Mouse (Mus musculus): Measurements from ENCODE around the gene Sh3rf3. TPM values are rescaled to one million over a fixed set of nuclear protein-coding genes. Genes with fewer than 3 reads are reported as not detected.
"Not testable (repeated sequence)": the region's sequence is repeated elsewhere in the genome, so short reads cannot be mapped to it uniquely, and the experiment has no call there.

Sh3rf3 gene
- total RNA-seq, 1 experiment from 2014 or later = not detected

GRCm38 (mm10) chr10:59072827-59073226 lies 259.7 kb downstream of the Sh3rf3 start:
- ATAC-seq (replicated peaks; ENCODE audit: insufficient number of reproducible peaks, low FRiP score, low TSS enrichment, poor library complexity, severe bottlenecking) = no peak

- ATAC-seq (replicated peaks; ENCODE audit: insufficient number of reproducible peaks, low FRiP score, low TSS enrichment, poor library complexity, severe bottlenecking) = no peak
These were observed 263.5 kb downstream of the Sh3rf3 start for GRCm38 (mm10) chr10:59076681-59077080.

GRCm38 (mm10) chr10:59077909-59078308 lies 264.8 kb downstream of the Sh3rf3 start:
- ATAC-seq (replicated peaks; ENCODE audit: insufficient number of reproducible peaks, low FRiP score, low TSS enrichment, poor library complexity, severe bottlenecking) = no peak

DNA sequence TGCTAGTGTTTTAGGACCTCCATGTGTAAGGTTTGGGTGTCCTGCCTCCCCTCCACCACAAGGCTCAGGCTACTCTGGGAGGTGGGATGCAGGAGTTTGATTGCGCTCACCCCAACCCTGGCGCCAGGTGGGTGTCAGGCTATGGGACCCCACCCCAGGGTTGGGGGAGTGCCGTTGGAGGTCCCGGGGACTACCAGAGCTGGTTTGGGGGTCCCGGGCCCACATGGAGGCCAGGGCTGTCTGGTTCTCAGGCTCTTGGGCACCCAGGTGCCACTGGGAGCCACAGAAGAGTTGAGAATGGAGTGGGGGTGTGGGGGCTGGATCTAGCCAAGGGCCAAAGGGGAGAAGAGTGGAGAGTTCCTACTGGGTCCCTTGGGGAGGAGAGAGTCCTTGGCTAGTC lies 272.4 kb downstream of the Sh3rf3 start:
- no peak for ATAC-seq (replicated peaks; ENCODE audit: insufficient number of reproducible peaks, low FRiP score, low TSS enrichment, poor library complexity, severe bottlenecking)

GRCm38 (mm10) chr10:59086578-59086977 lies 273.4 kb downstream of the Sh3rf3 start:
- ATAC-seq (replicated peaks; ENCODE audit: insufficient number of reproducible peaks, low FRiP score, low TSS enrichment, poor library complexity, severe bottlenecking) = no peak

- no peak for ATAC-seq (replicated peaks; ENCODE audit: insufficient number of reproducible peaks, low FRiP score, low TSS enrichment, poor library complexity, severe bottlenecking)
These were observed 276.9 kb downstream of the Sh3rf3 start for GRCm38 (mm10) chr10:59089861-59090621.

GRCm38 (mm10) chr10:59090622-59090971 lies 277.4 kb downstream of the Sh3rf3 start:
- ATAC-seq (replicated peaks; ENCODE audit: insufficient number of reproducible peaks, low FRiP score, low TSS enrichment, poor library complexity, severe bottlenecking) = no peak

- ATAC-seq (replicated peaks; ENCODE audit: insufficient number of reproducible peaks, low FRiP score, low TSS enrichment, poor library complexity, severe bottlenecking) = no peak
These were observed 278.4 kb downstream of the Sh3rf3 start for GRCm38 (mm10) chr10:59091556-59091955.

DNA sequence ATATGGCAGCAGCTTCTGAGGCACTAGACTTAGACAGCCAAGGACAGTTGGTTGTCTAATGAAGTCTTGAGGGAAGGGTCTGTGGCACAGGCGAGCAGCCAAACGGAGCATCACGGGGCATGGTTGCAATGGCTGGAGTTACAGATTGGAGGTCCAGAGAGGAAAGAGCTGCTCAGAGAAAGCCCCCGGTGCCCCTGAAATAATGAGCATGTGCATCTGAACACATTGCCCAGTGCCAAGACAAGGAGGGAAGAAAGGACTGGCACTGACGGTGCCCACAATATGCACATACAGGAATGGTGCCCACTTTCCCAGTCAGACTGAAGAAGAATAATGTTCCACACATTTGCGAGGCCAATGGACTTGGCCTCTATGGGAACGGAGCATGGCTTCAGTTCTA lies 278.8 kb downstream of the Sh3rf3 start:
- ATAC-seq (replicated peaks; ENCODE audit: insufficient number of reproducible peaks, low FRiP score, low TSS enrichment, poor library complexity, severe bottlenecking) = no peak

GRCm38 (mm10) chr10:59103076-59103475 lies 289.9 kb downstream of the Sh3rf3 start:
- not testable (repeated sequence) for ATAC-seq (replicated peaks; ENCODE audit: insufficient number of reproducible peaks, low FRiP score, low TSS enrichment, poor library complexity, severe bottlenecking)

DNA sequence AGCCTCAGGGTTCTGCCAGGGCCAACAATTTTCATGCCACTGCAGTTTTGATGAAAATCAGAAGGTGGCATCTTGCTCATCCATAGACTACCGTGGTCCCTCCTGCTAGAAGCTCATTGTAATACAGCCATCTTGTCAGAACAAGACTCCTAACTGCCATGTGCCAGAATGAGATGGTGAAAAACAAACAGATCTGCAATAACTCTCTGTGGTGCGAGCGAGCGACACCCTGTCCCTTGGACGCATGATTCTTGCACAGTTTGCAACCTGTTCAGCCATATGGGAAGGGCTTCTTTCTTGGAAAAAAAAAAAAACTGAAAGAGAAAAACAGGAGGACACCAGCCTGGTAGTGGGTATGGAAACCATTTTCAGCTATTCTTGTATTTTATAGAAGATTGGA lies 291.5 kb downstream of the Sh3rf3 start:
- ATAC-seq (replicated peaks; ENCODE audit: insufficient number of reproducible peaks, low FRiP score, low TSS enrichment, poor library complexity, severe bottlenecking) = no peak

DNA sequence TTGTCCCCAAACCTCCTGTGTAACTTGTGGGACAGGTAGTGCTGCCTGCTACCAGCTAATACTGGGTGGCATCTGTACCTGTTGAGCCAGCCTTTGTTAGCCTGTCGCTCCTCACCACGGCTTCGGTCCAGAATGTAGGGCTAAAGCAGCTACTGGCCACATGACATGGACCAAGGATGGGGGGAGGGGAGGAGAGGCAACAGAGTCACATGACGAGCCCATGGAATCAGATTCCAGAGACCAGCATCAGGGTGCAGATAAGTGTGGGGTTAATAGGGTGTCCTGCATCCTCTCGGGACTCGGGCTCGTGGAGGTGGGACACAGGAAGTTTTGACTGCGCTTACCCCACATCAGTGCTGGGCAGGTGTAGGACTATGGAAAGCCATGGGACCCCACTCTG lies 292.7 kb downstream of the Sh3rf3 start:
- ATAC-seq (replicated peaks; ENCODE audit: insufficient number of reproducible peaks, low FRiP score, low TSS enrichment, poor library complexity, severe bottlenecking) = no peak

DNA sequence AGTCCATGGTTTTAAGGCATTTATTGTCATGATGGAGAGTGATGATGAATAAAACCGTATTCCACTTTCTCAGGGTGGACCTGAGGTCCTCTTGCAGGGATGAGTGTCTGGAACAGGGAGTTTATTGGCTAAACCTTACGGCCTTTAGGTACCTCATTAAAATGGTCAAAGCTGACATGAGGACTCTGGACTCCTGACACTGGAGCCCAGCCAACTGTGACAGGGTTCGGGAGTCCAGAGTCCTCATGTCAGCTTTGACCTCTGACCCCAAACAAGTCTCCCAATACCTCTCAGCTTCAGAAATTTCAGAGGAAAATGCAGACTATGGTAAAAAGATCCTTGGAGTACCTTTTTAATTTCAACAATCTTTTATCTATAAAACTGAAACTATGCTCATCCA lies 293.5 kb downstream of the Sh3rf3 start:
- no peak for ATAC-seq (replicated peaks; ENCODE audit: insufficient number of reproducible peaks, low FRiP score, low TSS enrichment, poor library complexity, severe bottlenecking)

DNA sequence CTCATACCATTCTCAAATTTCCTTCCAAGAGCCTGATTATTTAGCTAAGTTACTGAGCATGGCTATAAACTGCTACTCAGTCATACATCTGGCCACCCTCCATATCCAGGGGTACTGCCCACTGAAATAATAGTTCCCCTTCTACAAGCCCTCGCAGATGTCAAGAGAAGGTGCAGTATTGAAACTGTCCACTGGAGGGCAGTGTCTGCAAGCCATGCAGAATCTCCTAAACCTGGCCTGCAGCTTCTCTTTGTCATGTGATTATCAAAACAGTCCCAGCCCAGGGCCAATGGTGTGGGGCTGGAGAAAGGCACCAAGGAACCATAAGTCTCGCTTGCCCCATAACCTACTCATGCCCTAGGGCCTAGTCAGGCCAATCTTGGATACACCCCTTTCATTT lies 295.9 kb downstream of the Sh3rf3 start:
- ATAC-seq (replicated peaks; ENCODE audit: insufficient number of reproducible peaks, low FRiP score, low TSS enrichment, poor library complexity, severe bottlenecking) = 0 out of 2 replicates have a peak, but pooled peaks have one; percentile 30

DNA sequence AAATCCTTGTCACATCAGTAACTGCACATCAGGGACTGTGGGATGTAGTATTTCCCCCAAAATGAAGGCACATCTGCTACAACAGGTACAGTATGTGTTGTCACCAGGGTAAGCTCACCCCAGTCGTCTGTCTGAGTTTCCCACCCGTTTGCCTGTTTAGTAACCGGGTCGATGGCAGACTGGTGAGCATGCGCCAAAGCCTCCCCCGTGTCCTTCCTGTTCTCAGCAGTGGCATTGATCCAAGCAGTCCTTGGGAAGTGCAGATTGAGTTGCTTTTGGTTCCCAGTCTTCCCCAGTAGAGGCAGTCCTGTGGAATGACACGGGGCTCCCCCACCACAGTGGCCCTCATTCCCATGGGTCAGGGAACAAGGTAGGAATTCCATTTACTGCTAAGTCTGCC lies 297.2 kb downstream of the Sh3rf3 start:
- no peak for ATAC-seq (replicated peaks; ENCODE audit: insufficient number of reproducible peaks, low FRiP score, low TSS enrichment, poor library complexity, severe bottlenecking)

DNA sequence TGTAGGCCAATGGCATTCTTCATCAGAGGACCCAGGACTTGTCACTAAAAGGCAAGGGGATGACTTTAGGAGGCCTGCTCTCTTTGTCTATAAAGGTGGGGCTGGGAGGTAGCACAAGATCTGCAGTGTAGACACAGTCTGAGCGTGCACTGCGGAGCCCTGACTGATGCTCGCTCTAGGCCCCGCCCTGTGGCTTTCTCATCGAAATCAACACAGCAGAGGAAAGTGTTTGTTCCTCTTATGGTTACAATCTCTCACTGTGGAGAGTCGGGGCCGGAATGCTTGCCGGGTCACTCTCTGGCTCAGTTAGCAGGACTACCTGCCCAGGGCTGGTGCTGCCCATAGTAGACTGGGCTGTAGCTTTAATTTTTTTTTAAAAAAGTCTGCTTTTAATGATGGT lies 299.6 kb downstream of the Sh3rf3 start:
- no peak for ATAC-seq (replicated peaks; ENCODE audit: insufficient number of reproducible peaks, low FRiP score, low TSS enrichment, poor library complexity, severe bottlenecking)

- no peak for ATAC-seq (replicated peaks; ENCODE audit: insufficient number of reproducible peaks, low FRiP score, low TSS enrichment, poor library complexity, severe bottlenecking)
These were observed 300.2 kb downstream of the Sh3rf3 start for GRCm38 (mm10) chr10:59113386-59113785.

- no peak for ATAC-seq (replicated peaks; ENCODE audit: insufficient number of reproducible peaks, low FRiP score, low TSS enrichment, poor library complexity, severe bottlenecking)
These were observed 301.6 kb downstream of the Sh3rf3 start for GRCm38 (mm10) chr10:59114535-59115291.

GRCm38 (mm10) chr10:59115691-59116090 lies 302.5 kb downstream of the Sh3rf3 start:
- ATAC-seq (replicated peaks; ENCODE audit: insufficient number of reproducible peaks, low FRiP score, low TSS enrichment, poor library complexity, severe bottlenecking) = no peak

DNA sequence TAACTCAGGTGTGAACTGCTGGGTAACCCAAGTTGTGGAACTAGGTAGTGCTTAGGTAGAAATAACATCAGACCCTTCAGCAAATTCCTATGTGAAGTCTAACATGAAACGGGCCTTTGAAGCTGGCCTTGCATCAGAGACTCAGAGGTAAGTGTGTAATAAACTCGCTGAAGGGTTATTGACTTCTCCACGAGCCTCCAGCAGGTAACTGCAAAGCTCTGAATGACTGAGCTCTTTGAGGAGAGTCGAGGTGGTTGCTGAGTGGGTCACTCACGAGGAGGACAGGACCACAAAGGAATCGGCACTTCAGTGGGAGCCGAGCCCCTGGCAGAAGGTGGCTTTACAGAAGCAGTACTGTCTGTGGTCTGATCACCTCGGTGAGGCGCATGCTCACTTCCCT lies 303.2 kb downstream of the Sh3rf3 start:
- ATAC-seq (replicated peaks; ENCODE audit: insufficient number of reproducible peaks, low FRiP score, low TSS enrichment, poor library complexity, severe bottlenecking) = no peak

All from monocyte, adult 5-6 weeks (primary cell).